Mouse (Mus musculus): ENCODE measurements around the gene Gm14444.
"Not testable (repeated sequence)": the region's sequence is repeated elsewhere in the genome, so short reads cannot be mapped to it uniquely, and the experiment has no call there.

The Gm14444 gene

GRCm38 (mm10) chr2:175010022-175010421 lies at the start of gene Gm14444:
Gene Gm14444 (plus strand): TSS chr2:175010241.
- DNase-seq, result not testable (repeated sequence)

DNA sequence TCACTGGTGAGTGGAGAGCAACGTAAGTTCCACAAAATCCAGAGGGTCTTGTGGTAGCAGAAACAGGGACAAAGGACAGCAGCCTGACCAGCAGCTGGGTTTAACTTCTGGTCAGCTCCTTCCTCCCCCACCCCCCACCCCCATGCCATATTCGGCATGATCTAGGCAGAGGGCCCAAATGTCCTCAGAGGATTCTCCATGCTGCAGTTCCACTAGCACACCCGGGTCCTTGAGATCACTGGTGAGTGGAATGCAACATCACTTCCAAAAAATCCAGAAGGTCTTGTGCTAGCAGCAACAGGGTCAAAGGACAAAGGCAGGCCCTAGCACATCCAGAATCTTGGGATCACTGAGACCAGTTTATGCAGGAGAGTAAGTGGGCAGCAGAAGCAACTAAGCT lies 44.6 kb upstream of the Gm14444 start:
- DNase-seq, result peak; percentile 19 to 53

GRCm38 (mm10) chr2:175044268-175044667 lies 34.2 kb downstream of the Gm14444 start:
- DNase-seq, result peak in 1 of 2 experiments; percentile 34

DNA sequence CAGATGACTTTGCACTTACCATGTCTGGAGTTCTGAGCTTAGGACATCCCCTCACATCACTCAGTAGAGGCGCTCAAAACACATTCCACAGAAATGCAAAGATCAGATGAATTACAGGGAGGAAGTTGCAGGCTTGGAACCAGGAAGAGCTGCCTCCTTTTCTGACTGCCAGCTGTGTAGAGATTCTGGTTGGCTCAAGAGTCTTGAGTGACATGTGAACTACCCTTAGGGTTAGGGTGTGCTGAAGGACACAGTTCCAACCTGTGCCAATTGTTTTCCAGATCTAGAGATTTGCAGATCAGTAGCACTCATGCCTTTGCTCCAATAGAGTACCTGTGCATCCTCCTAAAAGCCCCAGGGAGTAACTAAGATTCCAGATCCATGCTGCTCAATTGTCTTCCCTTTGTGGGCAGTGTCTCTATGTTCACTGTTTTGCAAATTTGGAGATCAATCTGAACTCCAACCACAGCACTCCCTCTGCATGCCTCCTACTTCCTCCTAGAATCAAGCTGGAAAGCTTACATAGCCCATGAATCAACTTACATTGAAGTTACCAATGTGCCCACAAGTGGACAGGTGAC lies 57.7 kb downstream of the Gm14444 start, which contains the start of gene Gm14393:
Gene Gm14393, minus strand, starts transcription at position 101 of the 581 bp plus-strand sequence.
- DNase-seq, result peak in 1 of 2 experiments; percentile 4

Measured in kidney, postnatal 25 days (tissue).